Mouse (Mus musculus) cerebellum, adult 2 months (tissue): ENCODE measurements around the gene Gabrg3.

ENCODE experiments used
- CTCF ChIP-seq: fragments of 200-500 bp; IDR thresholded peaks from 2 replicates; pipeline ENCODE4 v1.5.1; 2011; ENCODE audit warnings: low read depth, mild to moderate bottlenecking, control low read depth, low read length, moderate library complexity, borderline replicate concordance; ENCODE audit not compliant: insufficient read depth
- POLR2A ChIP-seq: fragments of 200-500 bp; IDR thresholded peaks from 2 replicates; pipeline ENCODE4 v1.6.1; 2011; ENCODE audit warnings: low read length, control low read depth, borderline replicate concordance; ENCODE audit not compliant: insufficient read depth

- TF ChIP-seq POLR2A (no peak), CTCF (no peak)
Observed at GRCm38 (mm10) chr7:56801841-56802240, 585.1 kb downstream of the Gabrg3 start.
